Mouse (Mus musculus) left cerebral cortex, postnatal 25 days (tissue): ENCODE measurements around the gene Trpm5. TPM values are rescaled to one million over a fixed set of nuclear protein-coding genes. Genes with fewer than 3 reads are reported as not detected.
A peak's percentile ranks its signal among the peaks of the same experiment; 100 is the strongest.

Experiments used
- DNase-seq, 2 experiments: peaks; one replicate each; pipeline ENCODE4 v3.0.0; 2022; ENCODE audit warnings: low spot score in 2 of 2, mixed read lengths in 1 of 2
- intact Hi-C: fragments of 180-260 bp; cut with DNase I; formaldehyde crosslinking; loops from one replicate; pipeline ENCODE4 v1.15.1; 2025
- total RNA-seq, 2 experiments: library from RNA; stranded (reverse); gene quantifications; 2 replicates each; pipeline ENCODE4 v1.2.3; 2021

Gene Trpm5
- total RNA-seq, 2 experiments from 2014 or later, result not detected

DNA sequence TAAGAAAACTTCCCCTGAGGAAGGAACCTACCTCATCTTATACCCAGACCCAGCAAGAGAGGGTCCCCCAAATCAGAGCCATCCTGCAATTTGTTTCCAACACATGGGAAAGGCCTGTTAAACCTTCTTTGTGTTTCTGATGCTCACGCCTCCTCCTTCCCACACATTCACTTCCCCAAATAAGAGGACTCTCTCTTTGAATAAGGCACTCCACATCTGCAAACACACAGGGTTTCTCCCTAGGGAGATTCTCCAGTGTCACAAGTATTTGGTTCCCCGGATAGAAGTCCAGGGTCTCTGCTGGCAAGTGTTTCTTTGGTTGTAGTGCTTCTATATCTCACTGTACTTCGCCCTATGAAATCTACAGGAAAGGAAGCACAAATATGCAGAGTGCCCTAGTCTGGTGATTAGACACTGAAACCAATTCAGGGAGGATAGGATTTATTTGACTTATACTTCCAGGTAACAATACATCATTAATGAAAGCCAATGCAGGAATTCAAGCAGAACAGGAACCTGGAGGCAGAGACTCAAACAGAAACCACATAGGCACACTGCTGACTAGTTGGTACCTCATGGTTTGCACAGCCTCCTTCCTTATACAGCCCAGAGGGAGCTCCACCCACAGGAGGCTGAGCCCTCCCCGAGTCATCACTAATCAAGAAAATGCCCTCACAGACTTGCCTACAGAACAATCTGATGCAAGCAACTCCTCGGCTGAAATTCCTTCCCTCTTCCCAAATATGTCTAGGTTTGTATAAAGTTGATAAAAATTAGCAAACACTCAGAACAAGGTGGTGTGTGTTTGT, 72.9 kb downstream of the Trpm5 start:
- no peak for DNase-seq
- intact Hi-C loops, result no loop called here

DNA sequence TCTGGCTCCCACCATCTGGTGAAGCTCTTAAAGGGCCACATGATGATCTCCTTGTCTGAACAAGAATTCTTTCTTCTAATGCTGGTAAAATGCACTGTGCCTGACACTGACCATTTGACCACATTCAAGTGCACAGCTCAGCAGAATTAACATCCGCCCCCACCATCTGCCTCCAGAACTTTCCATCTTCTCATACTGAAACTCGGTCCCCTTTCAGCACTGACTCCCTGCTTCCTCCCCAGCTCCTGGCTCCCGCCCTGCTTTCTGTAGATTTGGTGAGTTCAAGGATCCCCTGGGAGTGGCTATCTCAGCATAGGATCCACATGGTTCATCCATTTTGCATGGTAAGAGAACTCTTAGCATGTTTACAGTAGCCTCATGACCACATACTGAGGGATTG, 73.7 kb downstream of the Trpm5 start:
- intact Hi-C loops, result no loop called here
- DNase-seq, result peak in 1 of 2 experiments; percentile 31

- DNase-seq, result no peak
These were observed 74.4 kb downstream of the Trpm5 start for GRCm38 (mm10) chr7:143020040-143020439.

More at GRCm38 (mm10) chr7:143020040-143020439, 74.4 kb downstream of the Trpm5 start:
- intact Hi-C loops, result no loop called here

Other genes starting within 250 kb of the Trpm5 start
- 1 to 10 TPM; 1.3 to 2.0 TPM for gene Th, start 163.5 kb downstream of the Trpm5 start, total RNA-seq
- not detected for gene Ascl2, start 125.4 kb downstream of the Trpm5 start, total RNA-seq
- gene Tspan32, start 89.6 kb downstream of the Trpm5 start, total RNA-seq, result under 1 TPM in 1 of 2 experiments, not detected in 1; 0.23 TPM
- gene Cd81, start 41.9 kb downstream of the Trpm5 start, total RNA-seq, result 100 to 1,000 TPM; 407 to 414 TPM
- gene Tssc4, start 25.4 kb downstream of the Trpm5 start, total RNA-seq, result 10 to 100 TPM; 40.1 to 45.4 TPM
- 1 to 10 TPM in 1 of 2 experiments, under 1 TPM in 1; 0.53 to 1.4 TPM for gene Kcnq1, start 11.7 kb upstream of the Trpm5 start, total RNA-seq